Mouse (Mus musculus) lung, embryonic 15.5 days (tissue): ENCODE data around the gene Sprn. TPM values are rescaled to one million over a fixed set of nuclear protein-coding genes. Genes with fewer than 3 reads are reported as not detected.

Experiments used
- ATAC-seq: fragments of 200-750 bp; cut with Nextera tagmentation; 2 replicates; pipeline ENCODE4 v1.8.0; 2017; ENCODE audit warnings: moderate number of reproducible peaks, borderline replicate concordance; ENCODE audit not compliant: low FRiP score, low TSS enrichment; ENCODE audit errors: extremely low read depth
- H3K27ac ChIP-seq: fragments of 300-500 bp; sonication (generic); 2 replicates; pipeline ENCODE4 v1.5.1; 2015; ENCODE audit warnings: moderate library complexity, mild to moderate bottlenecking, inconsistent platforms
- H3K27me3 ChIP-seq: fragments of 300-500 bp; sonication (generic); 2 replicates; pipeline ENCODE4 v1.6.1; 2015; ENCODE audit warnings: inconsistent platforms
- H3K36me3 ChIP-seq: fragments of 300-500 bp; sonication (generic); 2 replicates; pipeline ENCODE4 v1.6.1; 2015; ENCODE audit warnings: inconsistent platforms
- H3K4me1 ChIP-seq: fragments of 300-500 bp; sonication (generic); 2 replicates; pipeline ENCODE4 v1.6.1; 2015; ENCODE audit warnings: inconsistent platforms
- H3K4me2 ChIP-seq: fragments of 300-500 bp; sonication (generic); 2 replicates; pipeline ENCODE4 v1.6.1; 2015; ENCODE audit warnings: inconsistent platforms, mild to moderate bottlenecking, moderate library complexity
- H3K4me3 ChIP-seq: fragments of 300-500 bp; sonication (generic); 2 replicates; pipeline ENCODE4 v1.5.1; 2015; ENCODE audit warnings: mild to moderate bottlenecking, inconsistent platforms
- H3K9ac ChIP-seq: fragments of 300-500 bp; sonication (generic); 2 replicates; pipeline ENCODE4 v1.6.1; 2015; ENCODE audit warnings: inconsistent platforms
- H3K9me3 ChIP-seq: fragments of 300-500 bp; sonication (generic); 2 replicates; pipeline ENCODE4 v1.6.1; 2016; ENCODE audit warnings: inconsistent platforms
- WGBS: fragments of 180-500 bp; shearing (Covaris S2); methylation state at CpG from one replicate; pipeline ENCODE4 v1.1.7; 2015; 5-methylcytosine and 5-hydroxymethylcytosine counted together
- polyA plus RNA-seq: library from polyadenylated mRNA; unstranded; fragments of >200 nt; fragmentation: Nextera tagmentation; extraction: Ambion mirVana; gene quantifications from 2 replicates; pipeline ENCODE4 v1.2.1, GENCODE M21; 2015

Sprn gene
- 0.11 and 0.27 TPM in 2 replicates for polyA plus RNA-seq

DNA sequence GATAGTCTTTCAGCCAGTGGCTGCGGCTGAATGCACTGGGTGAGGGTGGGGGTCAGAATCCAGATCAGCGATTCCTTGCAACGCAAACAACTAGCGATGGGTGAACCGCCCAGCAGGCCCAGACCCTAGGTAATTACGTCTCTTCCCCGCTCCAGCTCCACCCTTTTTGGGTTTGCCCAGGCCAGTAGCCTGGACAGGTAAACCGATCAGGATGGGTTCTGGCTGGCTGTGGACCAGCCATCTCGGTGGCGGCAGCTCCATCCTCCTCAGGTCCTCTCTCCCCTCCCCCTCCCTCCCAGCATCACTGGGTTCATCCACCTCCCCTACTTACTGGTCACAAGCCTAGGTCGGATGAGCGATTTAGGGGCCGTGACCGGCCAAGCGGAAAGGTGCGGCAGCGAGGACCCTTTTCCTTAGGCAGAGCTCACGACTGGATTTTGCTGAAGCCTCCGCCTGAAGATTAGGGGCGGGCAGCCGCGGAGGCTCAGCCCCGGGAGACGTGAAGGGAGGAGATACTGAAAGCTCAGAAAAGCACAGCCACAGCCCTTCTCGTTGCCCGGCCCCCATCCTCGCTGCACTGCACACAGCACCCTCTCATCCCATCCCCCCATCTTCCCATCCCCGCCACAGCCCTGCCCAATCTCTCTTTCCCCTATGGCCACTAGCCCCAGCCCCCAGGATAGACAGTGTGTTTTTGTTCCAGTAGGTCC lies at the start of gene Sprn:
Sprn (minus strand) TSS at position 660 of the 710 bp plus-strand sequence.
- Histone ChIP-seq H3K9me3 (no peaks in the 10 kb centered on the region), H3K27ac (no peak within 1 kb of the TSS), H3K27me3 (peaks cover 44% of the 10 kb centered on the region), H3K4me1 (peaks cover 6% of the 10 kb centered on the region; the same call in 1 of the 2 replicates), H3K4me2 (peak within 1 kb of the TSS; percentile 42), H3K36me3 (no peaks in the 10 kb centered on the region), H3K4me3 (0 out of 2 replicates have a peak within 1 kb of the TSS, but pooled peaks have one; percentile 16), H3K9ac (no peak within 1 kb of the TSS)
- WGBS: 6% methylated on average over 28 of the region's 28 CpGs
- peak; percentile 25; the same call in 1 of the 2 replicates for ATAC-seq

DNA sequence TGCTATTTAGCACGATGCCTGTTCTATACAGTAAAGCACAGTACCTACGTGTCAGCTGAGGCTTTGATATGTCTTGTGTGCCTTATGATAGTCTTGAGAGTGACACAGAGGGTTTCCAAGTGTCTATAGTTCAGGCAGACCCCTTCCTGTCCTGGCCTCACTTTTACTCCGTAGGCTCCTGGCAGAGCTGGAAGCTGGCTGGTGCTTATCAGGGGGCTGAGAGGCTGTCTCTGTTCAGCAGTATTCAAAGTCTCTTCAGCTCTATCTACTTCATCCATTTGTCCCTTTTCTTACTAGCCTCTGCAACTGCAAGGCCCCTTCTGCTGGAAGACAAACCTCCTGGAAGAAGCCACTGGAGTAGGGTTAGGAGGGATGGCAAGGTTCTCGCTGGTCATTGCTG lies 46.4 kb upstream of the Sprn start:
- Histone ChIP-seq H3K36me3 (no peaks in the 10 kb centered on the region), H3K9me3 (no peaks in the 10 kb centered on the region), H3K9ac (no peak overlapping the region), H3K27me3 (no peaks in the 10 kb centered on the region), H3K4me1 (no peaks in the 10 kb centered on the region), H3K4me3 (no peak overlapping the region), H3K4me2 (no peak overlapping the region), H3K27ac (no peak overlapping the region)
- ATAC-seq: no peak
- 89% methylated on average over 4 of the region's 4 CpGs for WGBS

DNA sequence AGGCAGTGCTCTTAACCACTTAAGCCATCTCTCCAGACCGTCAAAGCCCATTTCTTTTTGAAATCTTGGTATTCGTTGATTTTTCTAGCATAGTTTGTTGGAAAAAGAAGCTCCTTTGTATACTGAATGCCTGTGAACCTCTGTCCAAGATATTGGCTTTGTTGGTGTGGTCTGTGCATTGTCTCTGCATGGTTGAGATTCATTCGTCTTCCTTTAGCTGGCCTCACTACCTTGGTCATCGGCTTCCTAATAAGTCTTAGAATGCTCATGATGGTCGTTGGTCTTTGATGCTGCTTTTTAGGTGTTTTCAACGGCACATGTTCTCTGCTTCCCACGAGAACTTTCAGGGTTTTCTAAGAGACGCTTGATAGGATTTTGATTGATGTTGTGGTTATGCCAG lies 41.3 kb upstream of the Sprn start:
- H3K27ac ChIP-seq: no peak overlapping the region
- H3K4me3 ChIP-seq: no peak overlapping the region
- no peaks in the 10 kb centered on the region for H3K27me3 ChIP-seq
- H3K9me3 ChIP-seq: no peaks in the 10 kb centered on the region
- no peak overlapping the region for H3K9ac ChIP-seq
- ATAC-seq: no peak
- H3K4me2 ChIP-seq: no peak overlapping the region
- no peaks in the 10 kb centered on the region for H3K4me1 ChIP-seq
- H3K36me3 ChIP-seq: no peaks in the 10 kb centered on the region
- WGBS: 77% methylated on average over 8 of the region's 8 CpGs

DNA sequence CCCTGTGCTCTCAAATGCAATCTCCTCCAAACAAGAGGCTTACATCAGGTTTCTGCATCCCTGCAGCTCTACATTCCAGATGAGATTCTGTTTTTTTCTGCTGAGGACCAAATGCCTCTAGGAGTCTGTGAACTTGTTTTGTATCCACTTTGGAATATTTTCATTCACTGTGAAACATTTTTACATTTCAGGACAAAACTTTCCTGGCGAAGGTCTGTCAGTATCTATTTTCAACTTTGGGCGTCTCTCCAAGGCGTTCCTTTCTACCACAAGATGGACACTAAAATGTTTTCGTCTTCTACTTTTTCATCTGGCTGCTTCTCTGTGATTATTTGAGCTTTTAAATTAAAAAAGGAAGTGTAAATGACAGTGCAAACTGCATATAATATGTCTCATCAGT lies 39.4 kb upstream of the Sprn start:
- H3K27me3 ChIP-seq: no peaks in the 10 kb centered on the region
- no peak overlapping the region for H3K4me3 ChIP-seq
- WGBS: 77% methylated on average over 4 of the region's 4 CpGs
- no peak for ATAC-seq
- no peaks in the 10 kb centered on the region for H3K9me3 ChIP-seq
- H3K36me3 ChIP-seq: no peaks in the 10 kb centered on the region
- H3K4me1 ChIP-seq: no peaks in the 10 kb centered on the region
- H3K9ac ChIP-seq: no peak overlapping the region
- H3K4me2 ChIP-seq: no peak overlapping the region
- H3K27ac ChIP-seq: no peak overlapping the region

DNA sequence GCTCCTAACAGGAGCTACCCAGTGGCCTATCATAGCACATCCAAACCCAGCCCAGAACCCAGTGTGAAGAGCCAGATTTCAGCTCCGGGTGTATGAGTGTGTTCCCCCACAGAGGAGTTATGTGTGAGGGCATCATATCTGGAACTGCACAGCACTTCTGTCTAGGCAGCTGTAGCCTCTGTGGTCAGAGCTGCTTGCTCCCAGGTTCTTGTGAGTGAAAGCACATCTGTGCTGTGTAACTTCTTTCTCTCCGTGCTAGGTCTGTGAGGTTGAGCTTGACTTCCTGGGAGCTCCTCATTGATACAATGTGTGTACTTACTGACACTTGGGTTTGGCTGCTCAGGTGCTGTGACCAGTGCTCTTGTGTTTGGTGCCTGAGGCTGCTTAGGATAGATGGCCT lies 38.2 kb upstream of the Sprn start:
- H3K9ac ChIP-seq: no peak overlapping the region
- WGBS: 77% methylated on average over 2 of the region's 2 CpGs
- no peak overlapping the region for H3K4me2 ChIP-seq
- no peak overlapping the region for H3K4me3 ChIP-seq
- H3K4me1 ChIP-seq: no peaks in the 10 kb centered on the region
- no peak for ATAC-seq
- H3K36me3 ChIP-seq: no peaks in the 10 kb centered on the region
- H3K9me3 ChIP-seq: no peaks in the 10 kb centered on the region
- H3K27me3 ChIP-seq: no peaks in the 10 kb centered on the region
- no peak overlapping the region for H3K27ac ChIP-seq

DNA sequence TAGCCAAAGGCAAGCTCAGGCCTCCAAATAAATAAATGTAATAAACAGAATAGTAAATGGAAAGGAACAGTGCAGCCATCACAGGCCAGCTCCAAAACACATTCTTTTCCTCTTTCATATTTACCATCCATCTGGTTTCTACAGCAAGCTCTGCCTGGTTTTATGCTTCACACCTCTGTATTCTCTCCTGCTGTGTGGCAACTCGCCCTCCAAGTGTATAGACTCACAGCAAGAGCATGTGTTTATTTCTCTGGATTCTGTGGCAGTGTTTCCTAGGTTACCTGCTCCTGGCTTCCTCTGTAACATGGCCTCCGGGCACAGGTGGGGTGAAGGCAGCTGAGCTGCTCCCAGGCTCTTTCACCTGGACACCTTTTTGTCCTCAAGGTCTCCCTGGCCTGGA lies 37.8 kb upstream of the Sprn start:
- Histone ChIP-seq H3K9me3 (no peaks in the 10 kb centered on the region), H3K4me3 (no peak overlapping the region), H3K4me2 (no peak overlapping the region), H3K4me1 (no peaks in the 10 kb centered on the region), H3K27ac (no peak overlapping the region), H3K36me3 (no peaks in the 10 kb centered on the region), H3K27me3 (no peaks in the 10 kb centered on the region), H3K9ac (no peak overlapping the region)
- WGBS: 42% methylated on average over 2 of the region's 2 CpGs
- ATAC-seq: no peak

DNA sequence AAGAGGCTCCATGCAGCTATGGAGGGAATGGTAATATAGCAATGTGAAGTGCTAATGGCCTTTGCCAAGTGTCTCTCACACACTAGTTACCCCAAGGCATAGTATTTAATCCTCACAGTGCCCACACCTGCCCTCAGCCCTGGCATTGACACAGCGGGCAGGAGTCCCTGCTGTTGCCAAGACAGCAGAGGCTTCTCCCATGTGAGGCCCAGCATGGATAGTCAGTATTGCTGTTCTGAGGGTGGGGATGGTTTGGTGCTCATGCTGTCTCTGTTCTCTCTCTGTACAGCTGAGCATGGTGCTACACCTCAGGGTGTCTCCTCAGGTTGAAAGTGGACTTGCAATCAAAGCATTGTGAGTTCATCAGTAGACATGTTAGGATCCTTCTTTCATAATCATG lies 35.8 kb upstream of the Sprn start:
- WGBS: 94% methylated on average over 1 of the region's 1 CpGs
- Histone ChIP-seq H3K4me1 (no peaks in the 10 kb centered on the region), H3K9me3 (no peaks in the 10 kb centered on the region), H3K9ac (no peak overlapping the region), H3K36me3 (no peaks in the 10 kb centered on the region), H3K4me3 (no peak overlapping the region), H3K27ac (no peak overlapping the region), H3K27me3 (no peaks in the 10 kb centered on the region), H3K4me2 (no peak overlapping the region)
- ATAC-seq: no peak

DNA sequence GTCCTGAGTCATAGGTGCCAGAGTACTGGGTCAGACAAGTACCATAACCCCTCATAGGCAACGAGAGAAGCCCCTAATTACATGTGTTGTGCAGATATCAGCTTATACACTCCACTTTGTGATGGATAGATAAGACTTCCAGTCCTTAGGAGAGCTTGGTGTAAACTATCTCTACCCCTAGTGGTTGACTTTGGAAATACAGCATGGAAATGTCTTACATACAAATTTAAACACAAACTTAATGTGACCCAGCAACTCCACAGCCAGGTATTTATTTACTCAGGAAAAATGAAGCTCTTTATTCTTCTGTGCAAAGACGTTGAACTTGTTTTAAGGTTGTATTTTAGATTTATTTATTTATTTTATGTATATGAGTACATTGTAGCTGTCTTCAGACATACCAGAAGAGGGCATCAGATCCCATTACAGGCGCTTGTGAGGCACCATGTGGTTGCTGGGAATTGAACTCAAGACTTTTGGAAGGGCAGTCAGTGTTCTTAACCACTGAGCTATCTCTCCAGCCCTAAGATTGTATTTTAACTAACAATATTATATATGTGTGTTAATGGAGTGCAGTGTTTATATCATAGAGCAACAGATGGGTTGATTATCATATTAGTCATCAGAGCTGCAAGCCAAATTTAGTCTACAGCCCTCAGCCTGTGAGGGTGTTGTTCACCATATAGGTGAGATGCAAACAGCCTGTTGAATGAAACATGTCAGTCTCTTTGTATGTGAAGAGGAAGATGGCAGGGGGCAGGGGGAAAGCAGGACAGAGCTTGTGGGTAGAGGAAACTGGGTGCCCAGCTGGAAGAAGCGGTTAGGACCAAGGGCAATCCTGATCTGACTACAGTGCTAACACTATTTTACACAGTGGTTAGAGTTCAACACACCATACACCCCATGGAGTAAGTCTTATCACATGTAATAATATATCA lies 34.0 kb upstream of the Sprn start:
- no peaks in the 10 kb centered on the region for H3K27me3 ChIP-seq
- H3K27ac ChIP-seq: no peak overlapping the region
- H3K36me3 ChIP-seq: no peaks in the 10 kb centered on the region
- no peak overlapping the region for H3K4me2 ChIP-seq
- H3K9me3 ChIP-seq: no peaks in the 10 kb centered on the region
- WGBS: 55% methylated on average over 4 of the region's 4 CpGs
- no peaks in the 10 kb centered on the region for H3K4me1 ChIP-seq
- H3K4me3 ChIP-seq: no peak overlapping the region
- H3K9ac ChIP-seq: no peak overlapping the region
- ATAC-seq: no peak

DNA sequence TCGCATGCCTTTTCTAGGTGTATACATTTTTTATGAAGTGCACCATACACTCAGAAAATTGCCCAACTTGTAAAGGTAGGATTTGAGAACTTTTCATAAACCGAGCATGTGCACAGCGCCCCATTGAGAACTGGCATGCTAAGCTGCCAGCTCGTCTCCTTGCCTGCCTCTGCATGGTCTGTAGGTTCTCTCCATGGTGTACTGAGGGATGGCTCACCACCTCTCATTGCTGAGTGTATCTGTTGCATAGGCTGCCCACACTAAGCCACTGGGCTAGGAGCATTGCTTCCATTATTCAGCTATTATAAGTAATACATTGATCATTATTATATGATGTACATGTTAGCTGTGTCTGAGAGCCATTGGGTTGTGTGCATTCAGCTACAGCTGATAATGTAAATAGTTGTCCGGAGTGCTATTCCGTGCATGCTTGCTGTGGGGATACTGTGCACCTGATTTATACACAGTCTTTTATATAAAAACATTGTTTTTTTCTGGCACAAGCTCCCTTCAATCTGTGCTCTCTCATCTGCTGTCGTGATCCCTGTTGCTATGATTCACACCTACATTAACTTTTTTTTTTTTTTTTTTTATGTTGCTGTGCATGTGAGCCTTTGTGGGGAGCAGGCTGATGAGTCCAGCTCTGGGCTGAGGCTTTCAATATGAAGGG lies 33.2 kb upstream of the Sprn start:
- no peaks in the 10 kb centered on the region for H3K27me3 ChIP-seq
- H3K9ac ChIP-seq: no peak overlapping the region
- H3K9me3 ChIP-seq: no peaks in the 10 kb centered on the region
- no peak overlapping the region for H3K4me3 ChIP-seq
- H3K4me2 ChIP-seq: no peak overlapping the region
- ATAC-seq: no peak
- H3K36me3 ChIP-seq: no peaks in the 10 kb centered on the region
- H3K4me1 ChIP-seq: no peaks in the 10 kb centered on the region
- WGBS: 80% methylated on average over 7 of the region's 7 CpGs
- H3K27ac ChIP-seq: no peak overlapping the region

DNA sequence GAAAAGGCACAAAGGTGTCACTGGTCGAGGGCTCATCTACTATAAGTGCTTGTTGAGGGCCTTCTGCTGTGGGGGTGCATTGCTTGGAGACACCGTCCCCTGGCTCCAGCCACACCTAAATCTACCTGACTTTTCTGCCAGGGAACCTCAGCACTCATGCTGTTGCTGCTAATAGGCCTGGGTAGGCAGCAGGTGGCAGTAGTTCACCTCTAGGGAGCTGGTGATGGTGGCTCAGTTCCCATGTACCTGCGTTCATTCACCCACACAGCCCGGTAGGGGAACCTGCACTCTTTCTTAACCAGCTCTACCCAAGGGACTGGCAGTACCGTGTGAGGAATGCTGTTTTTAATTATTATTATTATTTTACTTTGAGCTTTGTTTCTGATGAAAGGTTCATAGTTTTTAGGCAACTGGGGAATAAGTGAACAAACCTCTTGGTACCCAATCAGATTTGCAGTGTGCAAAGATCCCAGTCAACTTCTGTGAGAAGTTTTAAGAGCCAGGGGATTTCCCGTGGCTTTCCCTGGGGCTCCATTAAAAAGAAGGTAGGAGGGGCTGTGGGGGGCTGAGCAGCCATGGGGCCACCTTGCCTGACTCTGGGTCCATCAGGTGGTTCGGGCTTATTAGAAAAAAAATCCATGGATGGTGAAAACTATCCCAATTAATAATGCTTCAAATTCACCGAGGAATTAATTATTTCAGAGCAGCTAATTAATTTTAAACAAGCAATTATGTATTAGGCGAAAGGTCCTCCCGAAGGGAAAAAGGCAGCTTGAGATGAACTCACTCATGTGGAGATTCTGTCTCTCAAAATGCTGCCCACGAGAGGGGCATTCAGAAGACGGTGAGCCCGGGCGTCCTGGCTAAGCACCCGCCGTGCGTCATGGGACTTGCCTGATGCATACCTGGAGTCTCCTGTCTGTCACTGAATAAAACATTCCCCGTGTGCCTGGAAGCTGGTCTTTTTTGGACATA lies 32.3 kb upstream of the Sprn start:
- no peak overlapping the region for H3K4me3 ChIP-seq

DNA sequence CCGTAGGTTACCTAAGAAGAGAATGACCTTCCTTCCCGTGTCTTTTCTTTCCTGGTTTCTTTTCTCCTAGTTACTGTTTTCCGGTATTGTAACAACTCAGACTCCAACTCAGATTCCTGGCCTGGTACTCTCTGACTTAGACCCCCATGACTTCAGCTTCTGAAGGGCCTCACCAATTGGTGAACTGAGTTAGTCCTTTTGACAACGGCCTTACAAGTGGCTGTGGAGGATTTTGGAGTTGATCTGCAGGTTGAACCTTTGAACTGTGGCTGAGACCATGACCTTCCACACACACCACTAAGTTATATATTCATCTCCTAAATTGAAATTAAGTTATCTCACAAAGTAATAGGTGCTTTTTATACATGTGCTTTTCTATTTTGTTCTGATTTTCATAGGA lies 29.5 kb upstream of the Sprn start:
- Histone ChIP-seq H3K4me1 (no peaks in the 10 kb centered on the region), H3K27ac (no peak overlapping the region), H3K9me3 (no peaks in the 10 kb centered on the region), H3K4me2 (no peak overlapping the region), H3K36me3 (no peaks in the 10 kb centered on the region), H3K9ac (no peak overlapping the region), H3K27me3 (no peaks in the 10 kb centered on the region), H3K4me3 (no peak overlapping the region)
- 84% methylated on average over 4 of the region's 4 CpGs for WGBS
- no peak for ATAC-seq

More for the DNA sequence above, 32.3 kb upstream of the Sprn start:
- 59% methylated on average over 18 of the region's 18 CpGs for WGBS
- Histone ChIP-seq H3K27me3 (no peaks in the 10 kb centered on the region), H3K9ac (no peak overlapping the region), H3K36me3 (no peaks in the 10 kb centered on the region), H3K4me2 (no peak overlapping the region), H3K27ac (no peak overlapping the region), H3K4me1 (no peaks in the 10 kb centered on the region), H3K9me3 (no peaks in the 10 kb centered on the region)
- no peak for ATAC-seq
